Mouse (Mus musculus) right cerebral cortex, postnatal 10 days (tissue): ENCODE measurements around the gene Hsdl2.
A peak's percentile ranks its signal among the peaks of the same experiment; 100 is the strongest.
"Not testable (repeated sequence)": the region's sequence is repeated elsewhere in the genome, so short reads cannot be mapped to it uniquely, and the experiment has no call there.

Experiments
- DNase-seq, 2 experiments: peaks; one replicate each; pipeline ENCODE4 v3.0.0; 2021; ENCODE audit warnings: low spot score in 2 of 2

Hsdl2 gene

DNA sequence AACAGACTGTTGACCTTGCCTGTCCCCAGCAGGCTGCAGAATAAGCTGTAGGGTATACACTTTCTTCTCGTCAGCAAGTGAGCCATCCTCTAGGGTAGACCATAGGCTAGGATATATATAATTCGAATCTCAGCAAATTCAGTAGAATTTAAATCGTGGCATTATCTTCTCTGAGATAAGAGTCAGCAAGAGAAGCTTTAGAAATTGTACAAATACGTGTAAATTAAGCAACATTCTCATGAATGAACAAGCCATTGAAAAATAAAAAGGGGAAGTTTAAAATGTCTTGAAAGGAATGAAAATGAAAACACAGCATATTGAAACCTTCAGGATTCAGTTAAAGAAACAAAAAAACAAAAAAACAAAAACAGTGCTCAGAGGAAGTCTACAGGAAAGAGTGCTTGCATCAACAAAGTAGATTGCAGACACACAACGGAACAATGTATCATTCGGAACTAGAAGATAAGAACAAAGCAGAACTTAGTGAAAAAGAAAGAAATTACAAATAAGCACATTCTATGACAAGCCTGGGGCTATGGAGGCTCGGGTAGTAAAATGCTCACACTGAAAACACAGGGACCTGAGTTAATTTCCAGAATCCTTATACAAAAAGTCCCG is 15.7 kb upstream of the Hsdl2 start:
- DNase-seq: no peak

DNA sequence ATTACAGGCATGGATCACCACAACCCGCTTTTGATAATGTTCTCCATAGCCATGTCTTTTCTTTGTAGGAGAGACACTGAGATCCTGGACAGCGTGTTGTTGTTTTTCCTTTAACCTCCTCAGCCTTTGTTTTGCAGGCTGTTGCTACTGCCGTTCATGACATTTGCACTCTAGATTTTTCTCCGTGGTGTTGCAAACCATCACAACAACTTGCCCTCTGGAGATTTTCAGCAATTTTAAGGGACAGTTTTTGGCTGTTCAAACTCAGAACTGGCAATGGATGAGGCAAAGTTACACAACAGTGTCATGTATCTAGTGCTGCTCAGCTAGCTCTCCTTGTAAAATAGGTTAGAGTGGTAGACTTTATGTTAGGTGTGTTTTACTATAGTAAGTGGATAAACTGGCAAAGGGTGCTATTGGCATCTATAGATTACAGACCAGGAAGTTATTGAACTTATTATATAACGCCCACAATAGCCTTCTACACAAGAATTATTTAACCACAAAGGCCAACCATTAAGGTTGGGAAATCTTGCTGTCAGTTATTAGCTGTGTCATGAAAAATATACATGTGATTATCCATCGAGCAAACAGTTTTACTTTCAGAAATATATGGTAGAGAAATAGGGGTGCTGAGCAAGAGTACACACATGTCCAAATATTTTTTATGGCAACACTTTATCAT is 13.6 kb upstream of the Hsdl2 start:
- no peak for DNase-seq

DNA sequence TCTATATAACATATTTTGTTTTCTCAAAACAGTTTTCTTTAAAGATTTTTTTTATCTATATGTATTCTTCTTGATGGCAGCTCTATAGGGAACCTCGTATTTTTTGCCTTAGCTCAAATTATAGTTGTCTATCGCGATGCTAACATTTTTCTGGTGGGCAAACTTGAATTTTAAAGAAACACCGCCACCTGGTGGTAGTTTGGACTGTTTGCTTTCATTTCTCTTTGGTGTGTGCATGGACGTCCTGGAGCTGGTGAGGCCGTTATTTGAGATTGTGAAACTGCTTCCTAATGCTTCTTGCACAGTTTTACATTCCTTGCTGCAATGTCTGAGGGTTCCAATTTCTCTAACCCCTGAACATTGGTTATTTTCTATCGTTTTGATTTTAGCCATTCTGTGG is 11.8 kb upstream of the Hsdl2 start:
- peak; percentile 80 to 85 for DNase-seq

DNA sequence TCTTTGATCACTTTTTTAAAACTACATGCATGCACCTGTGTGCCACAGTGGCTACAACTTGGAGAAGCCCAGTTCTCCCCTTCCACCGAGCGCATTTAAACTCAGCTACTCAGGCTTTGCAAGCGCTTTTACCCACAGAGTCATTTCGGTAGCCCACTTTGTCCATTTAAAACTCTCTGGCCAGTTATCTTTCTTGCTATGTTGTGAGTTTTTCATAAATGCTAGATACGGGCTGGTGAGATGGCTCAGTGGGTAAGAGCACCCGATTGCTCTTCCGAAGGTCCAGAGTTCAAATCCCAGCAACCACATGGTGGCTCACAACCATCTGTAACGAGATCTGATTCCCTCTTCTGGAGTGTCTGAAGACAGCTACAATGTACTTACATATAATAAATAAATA is 10.8 kb upstream of the Hsdl2 start:
- not testable (repeated sequence) for DNase-seq

DNA sequence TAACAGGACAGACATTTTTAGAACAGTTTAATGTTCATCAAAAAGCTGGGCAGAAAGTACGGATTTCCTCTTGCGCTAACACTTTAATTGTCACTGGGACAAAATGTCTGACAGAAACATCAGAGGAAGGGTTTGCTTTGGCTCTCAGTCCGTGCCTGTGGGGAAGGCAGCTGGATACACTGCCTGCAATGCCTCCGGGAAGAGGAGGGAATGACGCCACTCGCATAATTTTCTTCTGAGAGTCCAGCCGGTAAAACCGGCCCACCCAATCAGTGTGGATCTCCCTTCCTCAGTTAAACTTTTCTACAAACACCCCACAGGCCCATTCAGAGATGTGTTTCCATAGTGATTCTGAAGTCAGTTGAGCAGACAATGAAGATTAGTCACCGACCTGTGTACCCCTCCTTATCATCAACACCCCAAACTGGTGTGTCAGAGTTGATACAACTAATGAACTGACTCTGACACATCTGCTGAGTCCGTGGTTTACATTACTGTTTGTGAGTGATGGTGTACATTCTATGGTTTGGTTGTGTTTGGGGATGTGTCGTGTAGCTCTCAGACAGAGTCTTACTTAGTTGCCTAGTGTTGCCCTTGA is 8.7 kb upstream of the Hsdl2 start:
- DNase-seq: no peak

DNA sequence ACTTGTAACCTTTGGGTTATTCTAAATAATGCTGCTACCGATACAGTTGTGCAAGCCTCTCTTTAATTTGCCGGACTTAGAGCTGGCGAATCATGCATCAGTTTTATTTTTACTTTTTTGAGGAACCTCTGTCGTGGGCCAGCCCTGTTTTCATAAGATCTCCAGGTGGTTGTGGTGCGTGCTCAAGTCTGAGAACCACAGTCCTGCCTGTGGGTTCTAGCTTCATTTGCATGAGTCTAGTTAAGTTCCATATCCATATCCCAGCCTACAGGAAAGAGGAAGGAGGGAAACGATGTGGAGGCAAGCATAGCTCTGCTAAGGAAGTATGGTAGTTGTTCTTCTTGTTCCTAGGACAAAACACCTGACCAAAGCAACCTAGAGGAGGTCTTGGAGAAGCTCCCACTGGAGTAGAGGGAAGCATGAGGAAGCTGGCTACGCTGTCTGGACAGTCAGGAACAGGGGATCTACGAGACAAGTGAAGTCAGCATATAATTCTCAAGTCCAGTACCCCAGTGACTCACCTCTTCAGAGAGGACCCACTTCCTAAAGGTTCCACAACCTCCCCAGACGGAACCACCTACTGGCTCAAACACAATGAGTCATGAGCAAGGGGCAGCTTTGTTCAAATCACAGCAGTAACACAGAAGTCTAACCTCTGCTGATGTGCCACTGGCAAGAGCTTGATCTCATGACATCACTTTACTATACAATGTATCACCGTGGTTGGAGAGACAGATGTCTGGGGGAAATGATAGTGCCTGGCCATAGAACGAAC is 6.0 kb upstream of the Hsdl2 start:
- DNase-seq: no peak

DNA sequence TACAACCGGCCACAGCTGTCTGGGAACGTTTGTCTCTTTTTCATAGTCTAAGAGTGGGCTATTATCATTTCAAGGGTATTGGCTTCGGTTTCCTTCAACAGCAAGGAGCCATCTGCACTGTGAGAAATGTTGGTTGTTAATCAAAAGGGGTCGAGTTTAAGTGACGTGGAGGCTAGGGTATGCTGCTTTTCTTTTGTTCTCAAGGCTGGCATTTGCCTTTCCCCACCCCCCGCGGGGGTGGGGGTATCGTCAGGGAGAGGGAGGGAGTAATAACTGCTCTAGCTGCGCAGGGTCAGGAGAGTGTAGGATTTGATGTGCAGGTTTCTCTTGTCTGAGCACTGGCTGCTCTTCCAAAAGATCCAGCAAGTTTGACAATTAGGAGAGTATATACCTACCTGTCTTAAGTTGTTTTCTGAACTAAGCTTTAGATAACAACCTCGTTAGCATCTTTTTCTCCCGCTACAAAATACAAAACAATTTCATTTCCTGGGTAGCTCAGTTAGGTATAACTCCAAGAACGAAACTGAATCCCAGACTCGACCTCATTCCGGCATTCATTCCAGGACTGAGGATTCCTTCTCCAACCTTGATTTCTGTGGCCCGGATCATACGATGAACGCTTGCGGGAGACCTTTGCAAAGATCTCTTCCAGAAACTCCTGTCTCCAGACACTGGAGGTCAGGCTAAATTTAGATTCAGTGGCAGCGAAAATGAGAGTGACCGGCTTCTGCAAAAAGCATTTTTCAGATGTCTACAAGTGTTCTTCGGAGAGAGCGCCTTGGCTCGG is 675 bp upstream of the Hsdl2 start:
- peak; percentile 37 to 41 for DNase-seq

DNA sequence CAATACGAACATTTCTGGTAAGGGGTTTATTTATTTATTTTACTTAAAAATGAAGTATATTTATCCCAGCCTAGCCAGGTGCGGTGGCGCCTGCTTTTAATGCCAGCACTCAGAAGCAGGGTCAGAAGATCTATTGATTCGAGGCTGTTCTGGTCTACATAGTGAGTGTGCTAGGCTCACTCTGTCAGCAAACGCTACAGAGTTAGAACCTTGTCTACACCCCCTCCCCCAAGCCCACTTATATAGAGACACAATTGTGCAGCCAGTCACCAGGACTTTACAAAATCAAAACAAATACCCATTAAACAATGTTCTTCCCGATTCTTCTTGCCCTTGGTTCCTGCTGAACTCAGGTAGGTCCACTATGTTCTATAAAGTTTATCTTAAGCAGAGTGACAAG is 823 bp downstream of the Hsdl2 start:
- no peak for DNase-seq

DNA sequence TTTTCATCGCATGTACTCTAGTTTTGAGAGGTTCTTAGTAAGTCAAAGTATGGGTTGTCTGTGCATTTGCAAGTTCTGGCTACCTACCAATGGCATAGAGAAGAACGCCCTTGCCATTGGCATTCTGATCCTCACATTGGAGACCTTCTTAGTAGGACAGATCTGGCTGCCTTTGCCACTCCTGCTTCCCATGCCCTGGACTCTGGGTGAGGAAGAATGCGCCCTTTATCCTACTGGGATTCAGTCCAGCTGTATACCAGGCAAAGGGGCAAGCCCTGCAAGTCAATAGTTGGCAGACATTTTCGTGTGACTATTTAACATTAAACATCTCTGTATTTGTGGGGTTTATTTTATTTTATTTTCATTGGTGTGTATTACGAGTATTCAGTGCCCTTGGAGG is 3.7 kb downstream of the Hsdl2 start:
- DNase-seq: peak; percentile 48 to 61

DNA sequence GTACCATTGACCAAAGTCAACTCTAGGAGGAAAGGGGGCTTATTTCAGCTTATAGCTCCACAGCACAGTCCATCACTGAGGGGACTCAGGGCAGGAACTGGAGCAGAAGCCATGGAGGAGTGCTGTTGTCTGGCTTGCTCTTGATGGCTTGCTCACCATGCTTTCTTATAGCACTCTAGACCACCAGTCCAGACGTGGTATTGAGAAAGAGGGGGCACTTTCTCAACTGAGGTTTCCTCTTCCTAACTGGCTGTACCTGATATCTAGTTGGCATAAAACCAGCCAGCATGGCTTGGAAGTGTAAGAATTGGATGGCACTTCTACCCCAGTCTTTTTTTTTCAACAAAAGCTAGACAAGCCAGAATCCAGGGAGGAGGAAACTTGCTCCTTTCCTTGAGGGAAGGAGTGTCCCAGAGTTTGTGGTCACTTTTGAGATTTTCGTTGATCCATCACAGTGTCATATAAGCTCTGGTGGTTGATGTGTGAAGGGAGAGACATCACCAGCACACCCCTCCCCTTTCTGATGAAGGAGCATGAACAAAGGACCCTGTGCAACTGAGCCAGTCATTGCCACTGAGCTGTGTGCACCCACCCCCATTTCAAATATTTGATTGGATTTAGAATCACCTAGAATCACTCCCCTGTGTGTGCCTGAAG is 6.0 kb downstream of the Hsdl2 start:
- DNase-seq: no peak

DNA sequence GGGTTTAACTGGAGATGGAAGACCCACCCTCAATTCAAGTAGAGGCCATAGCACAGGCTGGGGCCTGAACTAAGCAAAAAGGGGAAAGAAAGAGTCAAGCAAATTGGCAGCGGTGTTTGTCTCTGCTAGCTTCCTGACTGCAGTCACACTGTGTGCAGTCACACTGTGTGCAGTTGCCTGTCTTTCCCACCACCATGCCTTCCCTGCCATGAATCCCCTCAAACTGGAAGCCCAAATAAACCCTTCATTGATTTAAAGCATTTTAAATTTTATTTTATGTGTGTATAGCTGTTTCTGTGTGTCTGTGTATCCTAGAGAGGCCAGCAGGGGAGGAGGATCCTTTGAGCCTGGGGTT is 6.5 kb downstream of the Hsdl2 start:
- DNase-seq: no peak

DNA sequence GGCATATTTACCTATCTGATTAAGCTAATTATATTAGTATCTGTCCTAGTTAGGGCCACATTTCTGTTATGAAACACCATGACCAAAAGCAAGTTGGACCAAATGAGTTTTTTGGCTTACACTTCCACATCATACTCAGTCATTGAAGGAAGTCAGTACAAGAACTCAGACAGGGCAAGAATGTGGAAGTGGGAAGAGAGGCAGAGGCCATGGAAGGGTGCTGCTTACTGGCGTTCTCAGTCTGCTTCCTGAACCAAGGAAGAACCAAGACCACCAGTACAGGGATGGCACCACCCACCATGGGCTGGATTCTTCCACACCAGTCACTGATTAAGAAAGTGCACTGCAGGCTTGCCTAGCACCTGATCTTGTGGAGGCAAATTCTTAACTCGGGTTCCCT is 13.3 kb downstream of the Hsdl2 start:
- DNase-seq: no peak

DNA sequence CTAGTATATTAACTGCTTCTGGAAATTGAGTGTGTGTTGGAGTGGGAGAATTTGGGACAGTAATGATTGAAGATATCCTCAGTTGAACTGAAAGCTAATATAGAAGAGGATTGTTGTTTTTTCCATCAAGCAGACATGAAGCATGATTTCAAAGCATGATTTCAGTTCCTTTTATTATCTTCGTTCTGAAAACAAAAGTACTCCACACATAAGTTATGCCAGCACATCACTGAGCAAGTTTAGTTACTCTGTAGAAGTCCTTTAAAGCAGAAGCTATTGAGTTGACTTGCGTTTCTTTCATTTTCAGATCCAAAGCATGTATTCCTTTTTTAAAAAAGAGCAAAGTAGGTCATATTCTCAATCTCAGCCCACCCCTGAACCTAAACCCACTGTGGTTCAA is 15.2 kb downstream of the Hsdl2 start:
- no peak for DNase-seq

DNA sequence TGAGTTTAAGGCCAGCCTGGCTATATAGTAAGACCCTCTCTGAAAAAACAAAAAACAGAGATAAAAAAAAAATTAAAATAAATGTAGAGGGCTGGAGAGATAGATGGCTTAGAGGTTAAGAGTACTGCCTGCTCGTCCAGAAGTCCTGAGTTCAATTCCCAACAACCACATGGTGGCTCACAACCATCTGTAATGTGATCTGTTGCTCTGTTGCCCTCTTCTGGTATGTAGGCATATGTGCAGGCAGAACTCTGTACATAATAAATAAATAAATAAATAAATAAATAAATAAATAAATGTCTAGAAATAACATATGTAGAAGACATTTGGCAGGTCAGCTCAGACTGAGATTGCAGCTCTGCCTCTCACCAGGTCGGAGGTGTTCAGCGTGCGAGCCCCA is 21.3 kb downstream of the Hsdl2 start:
- no peak for DNase-seq

DNA sequence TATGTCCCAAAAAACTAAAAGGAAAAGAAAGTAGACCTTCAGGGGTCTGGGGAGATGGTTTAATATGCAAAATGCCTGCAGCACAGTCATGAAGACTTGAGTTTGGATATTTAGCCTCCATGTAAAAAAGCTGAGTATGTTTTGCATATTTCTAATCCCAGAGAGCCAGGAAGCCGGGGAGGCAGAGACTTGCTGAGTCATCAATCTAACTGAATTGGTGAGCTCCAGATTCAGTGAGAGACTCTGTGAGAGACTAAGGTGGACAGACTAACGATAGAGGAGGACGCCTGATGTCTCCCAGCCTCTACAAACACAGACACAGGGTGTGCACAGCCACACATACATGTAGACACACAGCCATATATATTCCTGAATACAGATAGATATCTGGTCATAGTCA is 23.5 kb downstream of the Hsdl2 start:
- DNase-seq: no peak

DNA sequence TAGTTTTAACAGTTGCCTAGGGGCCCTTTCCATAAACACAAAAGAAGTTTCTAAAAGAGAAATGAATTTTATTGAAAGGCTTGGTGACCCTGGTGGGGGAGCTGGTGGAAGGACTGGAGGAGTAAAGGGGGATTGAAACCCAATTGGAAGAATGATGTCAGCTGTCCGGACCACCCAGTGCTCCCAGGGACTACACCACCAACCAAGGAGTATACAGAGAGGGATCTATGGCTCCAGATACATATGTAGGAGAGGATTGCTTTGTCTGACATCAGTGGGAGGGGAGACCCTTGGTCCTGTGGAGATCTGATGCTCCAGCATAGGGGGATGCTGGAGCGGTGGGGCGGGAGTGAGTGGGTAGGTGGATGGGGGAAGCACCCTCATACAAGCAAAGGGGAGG is 24.1 kb downstream of the Hsdl2 start:
- no peak for DNase-seq

DNA sequence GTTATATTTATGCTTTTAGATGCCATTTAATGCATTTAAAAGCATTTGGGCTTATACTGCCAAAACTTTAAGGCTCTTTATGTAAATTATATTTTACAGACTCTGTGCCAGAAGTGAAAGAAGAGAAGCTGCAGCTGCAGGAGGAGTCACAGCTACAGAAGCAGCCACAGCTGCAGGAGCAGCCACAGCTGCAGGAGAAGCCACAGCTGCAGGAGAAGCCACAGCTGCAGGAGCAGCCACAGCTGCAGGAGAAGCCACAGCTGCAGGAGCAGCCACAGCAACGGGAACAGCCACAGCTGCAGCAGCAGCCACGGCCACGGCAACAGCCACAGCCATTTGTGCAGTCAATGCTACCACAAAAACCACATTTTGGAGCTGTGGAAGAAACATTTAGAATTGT is 29.0 kb downstream of the Hsdl2 start:
- no peak for DNase-seq

DNA sequence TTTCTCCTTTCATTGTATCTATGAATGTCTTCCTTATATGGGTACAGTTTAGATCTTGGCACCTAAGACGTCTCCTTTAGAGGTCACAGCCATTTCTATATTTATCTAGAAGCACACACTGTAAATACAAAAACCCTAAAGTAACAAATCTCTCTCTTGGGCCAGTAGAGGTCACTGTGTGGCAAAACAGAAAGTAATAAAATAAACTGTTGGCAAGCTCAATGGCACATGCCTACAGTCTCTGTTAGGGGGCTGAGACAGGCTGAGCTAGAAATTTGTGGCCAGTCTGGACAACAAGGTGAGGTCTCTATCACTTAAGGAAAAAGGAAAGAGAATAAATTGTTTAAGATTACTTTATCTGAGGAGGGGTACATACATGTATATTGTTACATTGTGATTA is 33.6 kb downstream of the Hsdl2 start:
- DNase-seq: no peak

DNA sequence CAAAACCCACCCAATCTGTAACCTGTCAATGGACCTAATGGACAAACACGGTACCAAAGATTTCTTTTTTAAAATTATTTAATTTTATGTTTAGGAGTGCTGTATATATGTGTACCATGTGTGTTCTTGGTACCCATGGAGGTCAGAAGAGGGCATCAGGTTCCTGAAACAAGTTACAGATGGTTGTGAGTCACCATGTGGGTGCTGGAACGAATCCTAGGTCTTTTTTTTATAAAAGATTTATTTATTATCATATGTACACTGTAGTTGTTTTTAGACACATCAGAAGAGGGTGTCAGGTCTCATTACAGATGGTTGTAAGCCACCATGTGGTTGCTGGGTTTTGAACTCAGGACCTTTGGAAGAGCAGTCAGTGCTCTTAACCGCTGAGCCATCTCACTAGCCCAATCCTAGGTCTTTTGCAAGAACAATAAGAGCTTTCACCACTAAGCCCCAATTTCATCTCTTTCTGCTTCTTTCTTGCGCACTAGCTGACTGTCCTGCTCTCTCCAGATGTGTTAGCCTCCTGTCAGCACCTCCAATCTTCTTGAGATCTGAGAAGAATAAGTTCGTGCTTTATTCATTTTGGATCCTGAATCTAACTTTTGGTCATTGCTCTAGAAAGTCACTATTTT is 38.4 kb downstream of the Hsdl2 start:
- DNase-seq: no peak

DNA sequence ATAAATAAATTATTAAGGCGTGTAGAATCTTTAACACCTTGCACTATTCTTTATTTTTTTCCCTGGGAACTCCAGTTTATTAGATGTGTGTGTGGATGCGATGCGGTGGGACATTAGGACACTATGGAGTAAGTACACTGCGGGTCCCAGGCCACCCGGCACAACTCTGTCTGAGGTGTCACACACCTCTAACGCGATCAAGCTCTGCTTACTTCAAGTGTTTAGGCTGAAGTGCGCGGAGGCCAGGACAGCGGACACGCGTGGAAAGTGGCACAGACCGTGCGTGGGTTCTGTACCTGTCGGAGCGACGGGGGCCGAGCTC is 44.3 kb downstream of the Hsdl2 start:
- DNase-seq: no peak
